Mouse (Mus musculus): ENCODE measurements around the gene Cmtm1. TPM values are rescaled to one million over a fixed set of nuclear protein-coding genes. Genes with fewer than 3 reads are reported as not detected.
A peak's percentile ranks its signal among the peaks of the same experiment; 100 is the strongest.

Gene Cmtm1
- polyA plus RNA-seq, 1 experiment from 2014 or later = not detected

GRCm38 (mm10) chr8:104342426-104342825 lies 32.5 kb upstream of the Cmtm1 start:
- H3K4me2 ChIP-seq (replicated peaks; ENCODE audit: low read depth, low read length) = no peak overlapping the region
- no peaks in the 10 kb centered on the region for H3K4me1 ChIP-seq (replicated peaks; ENCODE audit: control insufficient read depth, insufficient read depth, low read length)
- no peaks in the 10 kb centered on the region for H3K36me3 ChIP-seq (ENCODE audit: control insufficient read depth, insufficient read depth, low read length)
- ATAC-seq (ENCODE audit: low FRiP score) = no peak
- 86% methylated on average over 5 of the region's 5 CpGs for WGBS
- no peak for DNase-seq (ENCODE audit: low spot score)
- H3K4me3 ChIP-seq (ENCODE audit: low read depth, low read length) = no peak overlapping the region
- H3K9me3 ChIP-seq (ENCODE audit: control insufficient read depth, low read length) = no peaks in the 10 kb centered on the region
- H3K9ac ChIP-seq (ENCODE audit: low read depth, low read length) = no peak overlapping the region
- no peaks in the 10 kb centered on the region for H3K27me3 ChIP-seq (ENCODE audit: control insufficient read depth, insufficient read depth, low read length)
- H3K27ac ChIP-seq (ENCODE audit: low read depth, low read length) = no peak overlapping the region

- WGBS = 50% methylated on average over 6 of the region's 6 CpGs
Measured at GRCm38 (mm10) chr8:104341678-104342077, 31.7 kb upstream of the Cmtm1 start.

GRCm38 (mm10) chr8:104341106-104341561 lies 31.2 kb upstream of the Cmtm1 start:
- H3K36me3 ChIP-seq (ENCODE audit: control insufficient read depth, insufficient read depth, low read length) = no peaks in the 10 kb centered on the region
- H3K27me3 ChIP-seq (ENCODE audit: control insufficient read depth, insufficient read depth, low read length) = no peaks in the 10 kb centered on the region
- under 1% methylated on average over 24 of the region's 24 CpGs for WGBS
- no peaks in the 10 kb centered on the region for H3K4me1 ChIP-seq (replicated peaks; ENCODE audit: control insufficient read depth, insufficient read depth, low read length)
- DNase-seq (ENCODE audit: low spot score) (peak; percentile 71), ATAC-seq (ENCODE audit: low FRiP score) (peak; percentile 74)
- H3K9me3 ChIP-seq (ENCODE audit: control insufficient read depth, low read length) = no peaks in the 10 kb centered on the region
- peak overlapping the region; percentile 54 for H3K4me3 ChIP-seq (ENCODE audit: low read depth, low read length)
- peak overlapping the region; percentile 47; the same call in 1 of the 2 replicates for H3K27ac ChIP-seq (ENCODE audit: low read depth, low read length)
- H3K9ac ChIP-seq (ENCODE audit: low read depth, low read length) = peak overlapping the region; percentile 66
- peak overlapping the region; percentile 66 for H3K4me2 ChIP-seq (replicated peaks; ENCODE audit: low read depth, low read length)

More at GRCm38 (mm10) chr8:104341678-104342077, 31.7 kb upstream of the Cmtm1 start:
- Histone ChIP-seq H3K36me3 (ENCODE audit: control insufficient read depth, insufficient read depth, low read length) (no peaks in the 10 kb centered on the region), H3K27me3 (ENCODE audit: control insufficient read depth, insufficient read depth, low read length) (no peaks in the 10 kb centered on the region), H3K4me1 (replicated peaks; ENCODE audit: control insufficient read depth, insufficient read depth, low read length) (no peaks in the 10 kb centered on the region), H3K9ac (ENCODE audit: low read depth, low read length) (no peak overlapping the region), H3K4me2 (replicated peaks; ENCODE audit: low read depth, low read length) (peak overlapping the region; percentile 66), H3K27ac (ENCODE audit: low read depth, low read length) (no peak overlapping the region), H3K4me3 (ENCODE audit: low read depth, low read length) (peak overlapping the region; percentile 54), H3K9me3 (ENCODE audit: control insufficient read depth, low read length) (no peaks in the 10 kb centered on the region)
- peak; percentile 0; the same call in 1 of the 2 replicates for ATAC-seq (ENCODE audit: low FRiP score)
- no peak for DNase-seq (ENCODE audit: low spot score)

- Histone ChIP-seq H3K4me3 (ENCODE audit: low read depth, low read length) (peak overlapping the region; percentile 54), H3K9ac (ENCODE audit: low read depth, low read length) (peak overlapping the region; percentile 66), H3K4me2 (replicated peaks; ENCODE audit: low read depth, low read length) (peak overlapping the region; percentile 66), H3K36me3 (ENCODE audit: control insufficient read depth, insufficient read depth, low read length) (no peaks in the 10 kb centered on the region), H3K4me1 (replicated peaks; ENCODE audit: control insufficient read depth, insufficient read depth, low read length) (no peaks in the 10 kb centered on the region), H3K9me3 (ENCODE audit: control insufficient read depth, low read length) (no peaks in the 10 kb centered on the region), H3K27me3 (ENCODE audit: control insufficient read depth, insufficient read depth, low read length) (no peaks in the 10 kb centered on the region), H3K27ac (ENCODE audit: low read depth, low read length) (peak overlapping the region; percentile 47; the same call in 1 of the 2 replicates)
- under 1% methylated on average over 52 of the region's 54 CpGs for WGBS
- peak; percentile 87 for DNase-seq (ENCODE audit: low spot score)
- ATAC-seq (ENCODE audit: low FRiP score) = peak; percentile 83
Measured at GRCm38 (mm10) chr8:104340233-104341105, 30.5 kb upstream of the Cmtm1 start.

- WGBS = 2% methylated on average over 6 of the region's 6 CpGs
- H3K36me3 ChIP-seq (ENCODE audit: control insufficient read depth, insufficient read depth, low read length) = no peaks in the 10 kb centered on the region
- no peaks in the 10 kb centered on the region for H3K4me1 ChIP-seq (replicated peaks; ENCODE audit: control insufficient read depth, insufficient read depth, low read length)
- DNase-seq (ENCODE audit: low spot score) = no peak
- H3K4me3 ChIP-seq (ENCODE audit: low read depth, low read length) = peak overlapping the region; percentile 54
- ATAC-seq (ENCODE audit: low FRiP score) = peak; percentile 28; the same call in 1 of the 2 replicates
- peak overlapping the region; percentile 66 for H3K9ac ChIP-seq (ENCODE audit: low read depth, low read length)
- H3K9me3 ChIP-seq (ENCODE audit: control insufficient read depth, low read length) = no peaks in the 10 kb centered on the region
- H3K4me2 ChIP-seq (replicated peaks; ENCODE audit: low read depth, low read length) = peak overlapping the region; percentile 66
- no peaks in the 10 kb centered on the region for H3K27me3 ChIP-seq (ENCODE audit: control insufficient read depth, insufficient read depth, low read length)
- no peak overlapping the region for H3K27ac ChIP-seq (ENCODE audit: low read depth, low read length)
Measured at GRCm38 (mm10) chr8:104339983-104340232, 30.0 kb upstream of the Cmtm1 start.

- ATAC-seq (ENCODE audit: low FRiP score) (no peak), DNase-seq (ENCODE audit: low spot score) (peak; percentile 35)
- Histone ChIP-seq H3K4me1 (replicated peaks; ENCODE audit: control insufficient read depth, insufficient read depth, low read length) (no peaks in the 10 kb centered on the region), H3K4me2 (replicated peaks; ENCODE audit: low read depth, low read length) (peak within 1 kb of the TSS; percentile 66), H3K9me3 (ENCODE audit: control insufficient read depth, low read length) (no peaks in the 10 kb centered on the region), H3K36me3 (ENCODE audit: control insufficient read depth, insufficient read depth, low read length) (no peaks in the 10 kb centered on the region), H3K9ac (ENCODE audit: low read depth, low read length) (peak within 1 kb of the TSS; percentile 66), H3K27ac (ENCODE audit: low read depth, low read length) (no peak within 1 kb of the TSS), H3K27me3 (ENCODE audit: control insufficient read depth, insufficient read depth, low read length) (no peaks in the 10 kb centered on the region), H3K4me3 (ENCODE audit: low read depth, low read length) (peak within 1 kb of the TSS; percentile 54)
- 20% methylated on average over 16 of the region's 18 CpGs for WGBS
Measured at GRCm38 (mm10) chr8:104339229-104339982, 29.5 kb upstream of the Cmtm1 start, which contains the start of gene Cmtm3. Cmtm3 (plus strand) TSS chr8:104339410.

GRCm38 (mm10) chr8:104337890-104338289 lies 27.9 kb upstream of the Cmtm1 start:
- Histone ChIP-seq H3K4me2 (replicated peaks; ENCODE audit: low read depth, low read length) (no peak overlapping the region), H3K9me3 (ENCODE audit: control insufficient read depth, low read length) (no peaks in the 10 kb centered on the region), H3K9ac (ENCODE audit: low read depth, low read length) (no peak overlapping the region), H3K27ac (ENCODE audit: low read depth, low read length) (no peak overlapping the region), H3K27me3 (ENCODE audit: control insufficient read depth, insufficient read depth, low read length) (no peaks in the 10 kb centered on the region), H3K36me3 (ENCODE audit: control insufficient read depth, insufficient read depth, low read length) (no peaks in the 10 kb centered on the region), H3K4me3 (ENCODE audit: low read depth, low read length) (no peak overlapping the region), H3K4me1 (replicated peaks; ENCODE audit: control insufficient read depth, insufficient read depth, low read length) (no peaks in the 10 kb centered on the region)
- ATAC-seq (ENCODE audit: low FRiP score) (no peak), DNase-seq (ENCODE audit: low spot score) (no peak)
- WGBS = 47% methylated on average over 3 of the region's 3 CpGs

GRCm38 (mm10) chr8:104336806-104337205 lies 26.9 kb upstream of the Cmtm1 start:
- H3K9ac ChIP-seq (ENCODE audit: low read depth, low read length) = no peak overlapping the region
- H3K4me1 ChIP-seq (replicated peaks; ENCODE audit: control insufficient read depth, insufficient read depth, low read length) = no peaks in the 10 kb centered on the region
- no peaks in the 10 kb centered on the region for H3K36me3 ChIP-seq (ENCODE audit: control insufficient read depth, insufficient read depth, low read length)
- DNase-seq (ENCODE audit: low spot score) = no peak
- 97% methylated on average over 1 of the region's 1 CpGs for WGBS
- no peak overlapping the region for H3K4me2 ChIP-seq (replicated peaks; ENCODE audit: low read depth, low read length)
- ATAC-seq (ENCODE audit: low FRiP score) = no peak
- H3K27me3 ChIP-seq (ENCODE audit: control insufficient read depth, insufficient read depth, low read length) = no peaks in the 10 kb centered on the region
- no peaks in the 10 kb centered on the region for H3K9me3 ChIP-seq (ENCODE audit: control insufficient read depth, low read length)
- H3K27ac ChIP-seq (ENCODE audit: low read depth, low read length) = no peak overlapping the region
- H3K4me3 ChIP-seq (ENCODE audit: low read depth, low read length) = no peak overlapping the region

Data from hindbrain, embryonic 11.5 days (tissue).